In genomic region chr17:75177920-75178867, GRCm38 (mm10) we compare ENCODE assay signal across 8 mouse cellular contexts.
DNase-seq lines count a peak whose midpoint lies in the region; ATAC-seq and TF ChIP-seq lines count a peak whose summit lies in the region.

No protein-coding gene starts in this region.

- H3K27ac ChIP-seq in embryonic facial prominence, embryonic 10.5 days (replicated peaks): peak overlapping the region; percentile 25
- peak overlapping the region; percentile 11; the same call in 1 of the 2 replicates for H3K27ac ChIP-seq in heart, adult 2 months
- peak overlapping the region; percentile 0; the same call in 1 of the 2 replicates for H3K27ac ChIP-seq in intestine, embryonic 16.5 days (ENCODE audit: low read length)
- peak overlapping the region; percentile 75 for H3K27ac ChIP-seq in lung, embryonic 15.5 days
- no peak overlapping the region for H3K27ac ChIP-seq in olfactory bulb, adult 2 months (ENCODE audit: insufficient read depth, low read depth, low read length)

- intact Hi-C loops in heart, adult 2 months (cut with DNase I): no loop called here

- H3K9me3 ChIP-seq in embryonic facial prominence, embryonic 10.5 days: no peaks in the 10 kb centered on the region
- H3K9me3 ChIP-seq in intestine, embryonic 16.5 days (ENCODE audit: control insufficient read depth, low read length): no peaks in the 10 kb centered on the region
- H3K9me3 ChIP-seq in lung, embryonic 15.5 days: no peaks in the 10 kb centered on the region

- H3K79me2 ChIP-seq in heart, adult 2 months (replicated peaks; ENCODE audit: control insufficient read depth, insufficient read depth, low read length): no peaks in the 10 kb centered on the region

- H3K4me1 ChIP-seq in embryonic facial prominence, embryonic 10.5 days: peaks cover 30% of the 10 kb centered on the region
- peaks cover 2% of the 10 kb centered on the region; the same call in 1 of the 2 replicates for H3K4me1 ChIP-seq in heart, adult 2 months (ENCODE audit: control insufficient read depth, insufficient read depth, low read length)
- H3K4me1 ChIP-seq in intestine, embryonic 16.5 days (ENCODE audit: control insufficient read depth, insufficient read depth, low read length): peaks cover 10% of the 10 kb centered on the region; the same call in 1 of the 2 replicates
- H3K4me1 ChIP-seq in lung, embryonic 15.5 days: peaks cover 40% of the 10 kb centered on the region
- H3K4me1 ChIP-seq in olfactory bulb, adult 2 months (ENCODE audit: control insufficient read depth, insufficient read depth, low read length): peaks cover 8% of the 10 kb centered on the region

- WGBS in embryonic facial prominence, embryonic 10.5 days: 43% methylated on average over 24 of the region's 24 CpGs
- WGBS in heart, adult 2 months: 32% methylated on average over 24 of the region's 24 CpGs
- 46% methylated on average over 24 of the region's 24 CpGs for WGBS in intestine, embryonic 16.5 days
- 20% methylated on average over 24 of the region's 24 CpGs for WGBS in lung, embryonic 15.5 days
- WGBS in olfactory bulb, adult 2 months: 31% methylated on average over 24 of the region's 24 CpGs

- TF ChIP-seq CTCF in heart, adult 2 months (IDR thresholded peaks at IDR 0.05): peak; percentile 30
- TF ChIP-seq CTCF in olfactory bulb, adult 2 months (IDR thresholded peaks at IDR 0.05; ENCODE audit: insufficient read depth, low read depth, low read length): no peak

- no peak for TF ChIP-seq EP300 in heart, adult 2 months (IDR thresholded peaks at IDR 0.05; ENCODE audit: insufficient read depth, low read depth, low read length)

- no peaks in the 10 kb centered on the region for H3K36me3 ChIP-seq in embryonic facial prominence, embryonic 10.5 days (replicated peaks)
- H3K36me3 ChIP-seq in heart, adult 2 months (ENCODE audit: control insufficient read depth, insufficient read depth, low read length): no peaks in the 10 kb centered on the region
- H3K36me3 ChIP-seq in intestine, embryonic 16.5 days (ENCODE audit: control insufficient read depth, insufficient read depth, low read length): no peaks in the 10 kb centered on the region
- H3K36me3 ChIP-seq in lung, embryonic 15.5 days: no peaks in the 10 kb centered on the region

- peak overlapping the region; percentile 9; the same call in 1 of the 2 replicates for H3K4me2 ChIP-seq in intestine, embryonic 16.5 days (ENCODE audit: low read depth, low read length)
- peak overlapping the region; percentile 58 for H3K4me2 ChIP-seq in lung, embryonic 15.5 days

- peak; percentile 77 for ATAC-seq in frontal cortex, adult (ENCODE audit: low TSS enrichment)
- peak; percentile 73 for ATAC-seq in intestine, embryonic 16.5 days
- ATAC-seq in lung, embryonic 15.5 days (ENCODE audit: borderline replicate concordance, extremely low read depth, low FRiP score, low TSS enrichment): peak; percentile 81

- TF ChIP-seq POLR2A in heart, adult 2 months (IDR thresholded peaks at IDR 0.05; ENCODE audit: insufficient read depth, low read depth, low read length): no peak
- TF ChIP-seq POLR2A in olfactory bulb, adult 2 months (IDR thresholded peaks at IDR 0.05; ENCODE audit: insufficient read depth, low read depth, low read length): no peak

- no peak for DNase-seq in frontal cortex, postnatal 25 days (ENCODE audit: low spot score in 2 of 2)
- DNase-seq in embryonic facial prominence, embryonic 10.5 days (ENCODE audit: low spot score): peak; percentile 74
- DNase-seq in heart, adult 2 months: peak; percentile 44 to 47
- DNase-seq in spleen, adult 18-20 months: no peak

- peak overlapping the region; percentile 19; the same call in 1 of the 2 replicates for H3K4me3 ChIP-seq in embryonic facial prominence, embryonic 10.5 days
- peak overlapping the region; percentile 38 for H3K4me3 ChIP-seq in heart, adult 2 months
- no peak overlapping the region for H3K4me3 ChIP-seq in intestine, embryonic 16.5 days (ENCODE audit: low read length)
- peak overlapping the region; percentile 27 for H3K4me3 ChIP-seq in lung, embryonic 15.5 days
- H3K4me3 ChIP-seq in olfactory bulb, adult 2 months (ENCODE audit: insufficient read depth, low read depth, low read length): peak overlapping the region; percentile 29

- H3K27me3 ChIP-seq in embryonic facial prominence, embryonic 10.5 days (replicated peaks; ENCODE audit: low read depth, poor library complexity, severe bottlenecking): no peaks in the 10 kb centered on the region
- no peaks in the 10 kb centered on the region for H3K27me3 ChIP-seq in heart, adult 2 months (ENCODE audit: control insufficient read depth, insufficient read depth, low read length)
- no peaks in the 10 kb centered on the region for H3K27me3 ChIP-seq in intestine, embryonic 16.5 days (replicated peaks; ENCODE audit: control insufficient read depth, insufficient read depth, low read length)
- H3K27me3 ChIP-seq in lung, embryonic 15.5 days: no peaks in the 10 kb centered on the region

- no peak overlapping the region for H3K9ac ChIP-seq in heart, adult 2 months (ENCODE audit: low read depth, low read length)
- no peak overlapping the region for H3K9ac ChIP-seq in intestine, embryonic 16.5 days (ENCODE audit: low read depth, low read length)
- H3K9ac ChIP-seq in lung, embryonic 15.5 days: no peak overlapping the region

Comparison
In these comparisons a context has a peak if more than half of its experiments do, and no peak if none do; other contexts are left out.
1. DNase-seq: peak in embryonic facial prominence, embryonic 10.5 days (single experiment) and heart, adult 2 months (2 of 2); none in frontal cortex, postnatal 25 days (0 of 2) and spleen, adult 18-20 months (0 of 2).
2. Peak in every context shown above with its lines, with median percentiles within 50 percentile points of each other: ATAC-seq.